Mouse (Mus musculus): ENCODE data around the gene Il31ra. TPM values are rescaled to one million over a fixed set of nuclear protein-coding genes. Genes with fewer than 3 reads are reported as not detected.

The Il31ra gene
- polyA plus RNA-seq, 1 experiment from 2014 or later, result 0.25 TPM

DNA sequence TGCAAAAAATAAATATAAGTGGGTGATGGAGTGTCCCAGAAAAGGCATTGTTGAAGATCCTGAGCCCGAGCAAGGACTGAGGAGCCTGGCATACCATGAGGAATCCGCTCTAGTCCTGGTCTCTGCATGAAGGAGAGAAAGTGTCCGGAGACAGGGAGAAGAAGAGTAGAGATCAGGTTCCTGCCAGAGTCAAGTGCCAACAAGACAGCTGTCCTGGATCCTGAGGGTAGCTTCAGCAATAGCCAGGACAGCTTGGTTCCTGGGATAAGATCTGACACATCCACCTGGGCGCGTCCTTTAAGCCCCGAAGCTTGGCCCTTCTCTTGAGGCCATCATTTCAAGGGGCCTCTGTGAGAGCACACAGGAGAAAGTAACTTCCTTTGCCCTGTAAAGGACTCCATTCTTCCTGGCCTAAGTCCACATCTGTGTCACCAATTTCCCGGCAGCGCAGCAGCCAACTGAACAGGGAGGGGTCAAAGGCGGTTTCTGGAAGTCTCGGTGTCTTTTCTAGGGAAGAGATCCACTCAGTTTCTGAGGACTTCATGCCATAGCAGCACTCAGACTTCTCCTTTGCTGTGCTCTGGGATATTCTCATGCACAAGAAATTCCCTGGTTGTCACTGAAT is 70.7 kb downstream of the Il31ra start:
- Histone ChIP-seq H3K27ac (no peak overlapping the region), H3K27me3 (no peaks in the 10 kb centered on the region), H3K36me3 (no peaks in the 10 kb centered on the region), H3K9me3 (0 out of 2 replicates have a peak, but pooled peaks cover 4% of the 10 kb centered on the region), H3K4me1 (no peaks in the 10 kb centered on the region), H3K4me3 (no peak overlapping the region), H3K9ac (no peak overlapping the region), H3K4me2 (no peak overlapping the region)
- ATAC-seq (ENCODE audit: insufficient number of reproducible peaks, insufficient read depth, low FRiP score, low TSS enrichment, low read depth), result no peak
- WGBS, result 86% methylated on average over 10 of the region's 10 CpGs

DNA sequence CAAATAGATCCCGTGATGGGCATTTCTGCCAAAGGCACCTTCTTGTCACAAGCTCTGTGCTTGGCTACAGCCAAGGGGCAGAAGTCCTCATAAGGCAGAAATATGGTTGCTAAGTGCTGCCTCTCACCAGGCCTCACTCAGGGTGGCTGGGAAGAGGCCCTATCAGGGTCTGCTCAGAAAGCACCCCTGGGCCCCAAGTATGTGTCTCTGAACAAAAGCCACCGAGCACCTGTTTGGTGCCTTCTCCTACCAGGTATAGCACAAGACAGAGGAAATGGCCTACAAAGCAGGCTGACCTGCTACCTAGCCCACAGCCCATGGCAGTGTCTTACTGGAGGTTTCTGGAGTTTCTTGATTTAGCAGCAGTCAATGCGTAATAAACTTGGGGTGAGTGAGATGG is 71.3 kb downstream of the Il31ra start:
- Histone ChIP-seq H3K4me1 (no peaks in the 10 kb centered on the region), H3K27me3 (no peaks in the 10 kb centered on the region)

DNA sequence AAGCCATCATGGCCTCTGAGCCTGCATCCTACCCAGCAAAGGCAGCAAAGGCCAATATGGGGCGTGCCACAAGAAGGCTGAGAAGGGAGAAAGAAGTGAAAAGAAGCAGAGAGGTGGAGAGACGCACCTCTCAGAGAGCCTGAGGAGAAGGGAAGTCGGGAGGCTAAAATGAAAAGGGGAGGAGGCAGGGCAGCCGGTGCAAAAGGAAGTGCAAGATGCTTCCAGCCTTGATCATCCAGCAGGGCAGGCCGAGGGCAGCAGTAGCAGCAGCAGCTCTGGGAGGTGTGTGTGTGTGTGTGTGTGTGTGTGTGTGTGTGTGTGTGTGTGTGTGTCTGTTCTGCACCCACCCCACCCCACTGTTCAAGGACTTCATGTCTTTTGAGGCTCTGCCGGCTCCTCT is 71.9 kb downstream of the Il31ra start:
- WGBS, result 52% methylated on average over 6 of the region's 6 CpGs
- Histone ChIP-seq H3K27ac (no peak overlapping the region), H3K4me3 (no peak overlapping the region), H3K27me3 (no peaks in the 10 kb centered on the region), H3K36me3 (no peaks in the 10 kb centered on the region), H3K4me2 (no peak overlapping the region), H3K4me1 (no peaks in the 10 kb centered on the region), H3K9me3 (peaks cover 15% of the 10 kb centered on the region), H3K9ac (no peak overlapping the region)
- no peak for ATAC-seq (ENCODE audit: insufficient number of reproducible peaks, insufficient read depth, low FRiP score, low TSS enrichment, low read depth)

More for the DNA sequence above, 71.3 kb downstream of the Il31ra start:
- Histone ChIP-seq H3K9ac (no peak overlapping the region), H3K9me3 (peaks cover 9% of the 10 kb centered on the region), H3K4me2 (no peak overlapping the region), H3K4me3 (no peak overlapping the region), H3K27ac (no peak overlapping the region), H3K36me3 (no peaks in the 10 kb centered on the region)
- no peak for ATAC-seq (ENCODE audit: insufficient number of reproducible peaks, insufficient read depth, low FRiP score, low TSS enrichment, low read depth)
- 91% methylated on average over 3 of the region's 3 CpGs for WGBS

DNA sequence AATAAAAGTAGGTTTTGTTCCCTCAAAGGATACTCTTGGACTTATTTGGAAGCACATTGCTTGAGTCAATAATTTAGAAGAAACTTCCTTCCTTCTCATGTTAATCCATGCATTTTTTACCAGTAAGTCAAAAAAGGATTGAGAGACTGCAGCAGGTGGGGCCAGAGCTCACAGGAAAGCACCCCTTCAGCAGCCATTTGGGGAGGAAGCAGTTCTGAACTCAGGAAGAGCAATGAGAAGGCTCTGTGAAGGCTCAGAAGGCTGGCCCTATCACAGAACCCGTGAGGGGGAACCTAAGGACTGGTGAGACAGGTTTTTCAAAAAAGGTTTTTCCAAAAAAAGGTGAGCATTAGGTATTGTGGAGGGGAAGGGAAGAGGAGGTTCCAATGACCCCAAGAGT is 79.6 kb downstream of the Il31ra start:
- Histone ChIP-seq H3K27ac (no peak overlapping the region), H3K4me2 (no peak overlapping the region), H3K27me3 (no peaks in the 10 kb centered on the region), H3K36me3 (no peaks in the 10 kb centered on the region), H3K9ac (no peak overlapping the region), H3K9me3 (peaks cover 15% of the 10 kb centered on the region), H3K4me1 (no peaks in the 10 kb centered on the region; the same call in 1 of the 2 replicates), H3K4me3 (no peak overlapping the region)
- 64% methylated on average over 1 of the region's 1 CpGs for WGBS
- no peak for ATAC-seq (ENCODE audit: insufficient number of reproducible peaks, insufficient read depth, low FRiP score, low TSS enrichment, low read depth)

- peaks cover 5% of the 10 kb centered on the region for H3K9me3 ChIP-seq
- ATAC-seq (ENCODE audit: insufficient number of reproducible peaks, insufficient read depth, low FRiP score, low TSS enrichment, low read depth), result no peak
- H3K4me3 ChIP-seq, result no peak overlapping the region
- H3K4me2 ChIP-seq, result no peak overlapping the region
- H3K4me1 ChIP-seq, result no peaks in the 10 kb centered on the region; the same call in 1 of the 2 replicates
- no peak overlapping the region for H3K9ac ChIP-seq
- WGBS, result 86% methylated on average over 5 of the region's 5 CpGs
- H3K27ac ChIP-seq, result no peak overlapping the region
- no peaks in the 10 kb centered on the region for H3K27me3 ChIP-seq
- peaks cover 2% of the 10 kb centered on the region; the same call in 1 of the 2 replicates for H3K36me3 ChIP-seq
Observed at GRCm38 (mm10) chr13:112512824-112513223, 81.3 kb downstream of the Il31ra start.

GRCm38 (mm10) chr13:112511810-112512209 is 82.3 kb downstream of the Il31ra start:
- H3K4me1 ChIP-seq, result no peaks in the 10 kb centered on the region; the same call in 1 of the 2 replicates
- no peaks in the 10 kb centered on the region for H3K27me3 ChIP-seq
- WGBS, result 87% methylated on average over 7 of the region's 7 CpGs
- H3K4me3 ChIP-seq, result no peak overlapping the region
- ATAC-seq (ENCODE audit: insufficient number of reproducible peaks, insufficient read depth, low FRiP score, low TSS enrichment, low read depth), result no peak
- H3K36me3 ChIP-seq, result peaks cover 8% of the 10 kb centered on the region
- no peak overlapping the region for H3K4me2 ChIP-seq
- no peak overlapping the region for H3K9ac ChIP-seq
- no peak overlapping the region for H3K27ac ChIP-seq
- H3K9me3 ChIP-seq, result no peaks in the 10 kb centered on the region

- H3K4me3 ChIP-seq, result no peak overlapping the region
- H3K4me1 ChIP-seq, result no peaks in the 10 kb centered on the region; the same call in 1 of the 2 replicates
- H3K27me3 ChIP-seq, result no peaks in the 10 kb centered on the region
- no peak overlapping the region for H3K9ac ChIP-seq
- WGBS, result 72% methylated on average over 11 of the region's 11 CpGs
- H3K27ac ChIP-seq, result no peak overlapping the region
- ATAC-seq (ENCODE audit: insufficient number of reproducible peaks, insufficient read depth, low FRiP score, low TSS enrichment, low read depth), result no peak
- H3K36me3 ChIP-seq, result peaks cover 13% of the 10 kb centered on the region
- H3K4me2 ChIP-seq, result no peak overlapping the region
- no peaks in the 10 kb centered on the region for H3K9me3 ChIP-seq
Observed at GRCm38 (mm10) chr13:112511261-112511660, 82.9 kb downstream of the Il31ra start.

DNA sequence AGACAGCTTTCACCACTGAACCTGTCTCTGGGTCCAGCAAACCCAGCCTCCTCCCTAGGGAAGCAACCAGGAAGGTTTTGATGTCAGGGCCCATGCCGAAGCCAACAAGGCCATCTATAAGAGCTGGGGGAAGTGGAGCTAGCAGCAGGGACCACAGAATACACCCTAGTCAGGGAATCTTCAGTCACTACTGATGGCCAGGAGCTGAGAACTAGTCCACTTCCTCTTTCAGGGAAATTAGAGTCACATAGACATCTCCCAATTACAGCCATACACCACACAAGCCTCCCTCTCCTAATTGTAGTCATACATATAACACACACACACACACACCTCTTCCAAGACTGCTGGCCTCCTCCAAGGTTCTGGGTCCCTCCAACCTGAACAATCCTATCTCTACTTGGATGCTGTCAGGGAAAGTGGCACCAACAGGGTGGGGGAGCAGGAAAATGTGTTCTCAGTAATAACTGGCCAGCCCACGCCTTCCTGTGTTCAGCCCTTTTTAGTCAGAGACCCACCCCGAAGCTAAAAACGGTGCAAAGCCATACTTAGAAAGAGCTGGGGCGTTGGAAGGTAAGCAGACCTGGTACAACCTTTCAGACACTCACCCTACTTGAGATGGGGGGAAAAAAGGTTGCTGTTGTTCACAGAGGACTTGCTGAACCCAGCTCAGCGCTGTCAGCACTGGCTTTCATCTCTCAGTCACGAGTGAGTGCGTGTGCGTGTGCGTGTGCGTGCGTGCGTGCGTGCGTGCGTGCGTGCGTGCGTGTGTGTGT is 83.5 kb downstream of the Il31ra start:
- Histone ChIP-seq H3K27ac (no peak overlapping the region), H3K4me2 (no peak overlapping the region), H3K27me3 (no peaks in the 10 kb centered on the region), H3K9me3 (no peaks in the 10 kb centered on the region), H3K4me3 (no peak overlapping the region), H3K4me1 (no peaks in the 10 kb centered on the region; the same call in 1 of the 2 replicates), H3K36me3 (peaks cover 18% of the 10 kb centered on the region), H3K9ac (no peak overlapping the region)
- no peak for ATAC-seq (ENCODE audit: insufficient number of reproducible peaks, insufficient read depth, low FRiP score, low TSS enrichment, low read depth)
- 91% methylated on average over 19 of the region's 19 CpGs for WGBS

DNA sequence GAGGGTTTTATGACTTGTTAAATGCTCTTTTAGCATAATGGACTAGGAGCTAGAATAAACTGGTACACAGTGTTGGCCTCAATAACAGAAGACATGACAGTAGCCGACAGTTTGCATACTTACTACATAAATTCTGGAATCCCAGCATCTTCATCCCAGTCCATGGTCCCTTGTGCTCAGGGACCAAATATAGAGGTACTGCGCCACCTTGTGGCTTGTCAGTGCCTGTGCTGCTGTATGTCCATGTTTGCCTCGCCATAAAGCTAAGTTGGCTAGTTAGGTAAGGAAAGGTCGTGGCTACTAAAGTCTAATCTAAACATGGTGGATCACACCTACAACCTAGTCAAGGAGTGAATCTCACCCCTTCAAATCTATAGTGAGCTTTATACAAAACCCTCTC is 84.7 kb downstream of the Il31ra start:
- no peaks in the 10 kb centered on the region; the same call in 1 of the 2 replicates for H3K4me1 ChIP-seq
- H3K9me3 ChIP-seq, result no peaks in the 10 kb centered on the region
- ATAC-seq (ENCODE audit: insufficient number of reproducible peaks, insufficient read depth, low FRiP score, low TSS enrichment, low read depth), result 0 out of 2 replicates have a peak, but pooled peaks have one; percentile 72
- H3K9ac ChIP-seq, result no peak overlapping the region
- H3K4me2 ChIP-seq, result no peak overlapping the region
- H3K4me3 ChIP-seq, result no peak overlapping the region
- no peaks in the 10 kb centered on the region for H3K27me3 ChIP-seq
- H3K27ac ChIP-seq, result no peak overlapping the region
- 22% methylated on average over 4 of the region's 4 CpGs for WGBS
- H3K36me3 ChIP-seq, result peaks cover 30% of the 10 kb centered on the region

DNA sequence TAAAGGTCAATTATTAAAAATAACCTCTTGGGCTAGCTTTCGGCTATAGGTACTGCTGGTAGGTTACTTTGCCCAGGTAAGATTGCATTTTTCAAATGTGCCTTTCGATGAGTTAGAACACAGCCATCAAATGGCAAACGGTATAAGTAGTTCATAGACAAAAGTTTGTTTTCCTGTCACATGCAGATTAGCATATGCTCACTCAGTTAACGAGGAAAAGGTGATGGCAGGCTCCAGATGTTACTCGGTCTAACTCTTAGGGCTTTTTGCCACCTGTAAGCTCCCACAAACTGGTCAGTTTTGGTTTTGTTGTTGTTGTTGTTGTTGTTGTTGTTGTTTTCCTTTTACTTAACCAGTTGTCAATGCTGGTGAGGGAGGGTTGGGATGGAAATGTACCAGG is 85.7 kb downstream of the Il31ra start:
- Histone ChIP-seq H3K9ac (no peak overlapping the region), H3K9me3 (no peaks in the 10 kb centered on the region), H3K27ac (no peak overlapping the region), H3K27me3 (no peaks in the 10 kb centered on the region), H3K4me3 (no peak overlapping the region), H3K4me1 (no peaks in the 10 kb centered on the region), H3K36me3 (peaks cover 40% of the 10 kb centered on the region), H3K4me2 (no peak overlapping the region)
- no peak for ATAC-seq (ENCODE audit: insufficient number of reproducible peaks, insufficient read depth, low FRiP score, low TSS enrichment, low read depth)
- WGBS, result 81% methylated on average over 5 of the region's 5 CpGs

GRCm38 (mm10) chr13:112507691-112508090 is 86.5 kb downstream of the Il31ra start:
- no peak overlapping the region for H3K27ac ChIP-seq
- H3K9ac ChIP-seq, result no peak overlapping the region
- 81% methylated on average over 13 of the region's 13 CpGs for WGBS
- H3K36me3 ChIP-seq, result peaks cover 47% of the 10 kb centered on the region
- no peak overlapping the region for H3K4me2 ChIP-seq
- H3K9me3 ChIP-seq, result no peaks in the 10 kb centered on the region
- H3K4me3 ChIP-seq, result no peak overlapping the region
- H3K27me3 ChIP-seq, result no peaks in the 10 kb centered on the region
- no peaks in the 10 kb centered on the region for H3K4me1 ChIP-seq
- no peak for ATAC-seq (ENCODE audit: insufficient number of reproducible peaks, insufficient read depth, low FRiP score, low TSS enrichment, low read depth)

DNA sequence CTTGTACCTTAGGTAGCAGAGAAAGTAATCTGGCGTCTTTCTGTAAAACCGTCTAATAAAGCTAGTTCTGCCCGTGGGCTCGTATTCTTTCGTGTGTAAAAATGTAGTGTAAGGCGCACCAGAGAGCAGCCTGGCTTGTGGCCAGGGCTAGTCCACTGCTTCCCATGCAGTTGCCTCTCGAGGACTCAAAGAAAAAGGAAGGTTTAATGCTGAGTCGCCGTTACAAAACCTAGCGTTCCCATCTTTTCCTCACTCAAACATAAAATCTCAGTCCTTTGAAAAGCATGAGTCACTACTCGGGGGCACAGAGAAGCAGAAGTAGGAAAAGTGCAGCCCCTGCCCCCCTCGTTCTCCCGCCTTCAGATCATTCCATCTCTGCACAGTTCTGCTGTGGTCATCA is 87.4 kb downstream of the Il31ra start:
- Histone ChIP-seq H3K9ac (no peak overlapping the region), H3K27ac (no peak overlapping the region), H3K36me3 (peaks cover 52% of the 10 kb centered on the region), H3K27me3 (no peaks in the 10 kb centered on the region), H3K4me3 (no peak overlapping the region), H3K4me2 (no peak overlapping the region), H3K4me1 (no peaks in the 10 kb centered on the region), H3K9me3 (no peaks in the 10 kb centered on the region)
- ATAC-seq (ENCODE audit: insufficient number of reproducible peaks, insufficient read depth, low FRiP score, low TSS enrichment, low read depth), result no peak
- WGBS, result 74% methylated on average over 13 of the region's 13 CpGs

All from embryonic facial prominence, embryonic 13.5 days (tissue).